Mouse (Mus musculus): Measurements from ENCODE around the gene Ypel2. TPM values are rescaled to one million over a fixed set of nuclear protein-coding genes. Genes with fewer than 3 reads are reported as not detected.

Gene Ypel2
- total RNA-seq, 2 experiments from 2014 or later: 6.0 to 6.4 TPM

- intact Hi-C loops (cut with DNase I): no loop called here
- DNase-seq: no peak
Observed at GRCm38 (mm10) chr11:86906767-86907662, 86.5 kb downstream of the Ypel2 start.

- intact Hi-C loops (cut with DNase I): no loop called here
Observed at GRCm38 (mm10) chr11:86906257-86906656, 87.2 kb downstream of the Ypel2 start.

GRCm38 (mm10) chr11:86905261-86905660, 88.2 kb downstream of the Ypel2 start:
- intact Hi-C loops (cut with DNase I): no loop called here
- no peak for DNase-seq

More at GRCm38 (mm10) chr11:86906257-86906656, 87.2 kb downstream of the Ypel2 start:
- no peak for DNase-seq

- DNase-seq: no peak
- intact Hi-C loops (cut with DNase I): no loop called here
Observed at GRCm38 (mm10) chr11:86904706-86905105, 88.8 kb downstream of the Ypel2 start.

- intact Hi-C loops (cut with DNase I): loop anchor here (10.0 kb wide), 1 partner anchor 96 kb away; the partner anchor contains the start of gene Ypel2
- peak; percentile 54 for DNase-seq
Observed at GRCm38 (mm10) chr11:86898367-86898766, 95.1 kb downstream of the Ypel2 start.

- no peak for DNase-seq
- intact Hi-C loops (cut with DNase I): loop anchor here (10.0 kb wide), 1 partner anchor 99 kb away; the partner anchor contains the start of gene Ypel2
Observed at GRCm38 (mm10) chr11:86895567-86895966, 97.9 kb downstream of the Ypel2 start.

GRCm38 (mm10) chr11:86895156-86895555, 98.4 kb downstream of the Ypel2 start:
- intact Hi-C loops (cut with DNase I): loop anchor here (10.0 kb wide), 1 partner anchor 100 kb away; the partner anchor contains the start of gene Ypel2
- no peak for DNase-seq

GRCm38 (mm10) chr11:86894171-86894577, 99.3 kb downstream of the Ypel2 start:
- peak; percentile 83 for DNase-seq
- intact Hi-C loops (cut with DNase I): loop anchor here (10.0 kb wide), 1 partner anchor 101 kb away; the partner anchor contains the start of gene Ypel2

- no peak for DNase-seq
- intact Hi-C loops (cut with DNase I): loop anchor here (10.0 kb wide), 1 partner anchor 102 kb away; the partner anchor contains the start of gene Ypel2
Observed at GRCm38 (mm10) chr11:86892996-86893670, 100.4 kb downstream of the Ypel2 start.

Other genes starting within 250 kb of the Ypel2 start
- 100 to 1,000 TPM; 373 to 393 TPM for gene Cltc, start 236.1 kb downstream of the Ypel2 start, total RNA-seq (2021)
- 10 to 100 TPM; 20.5 to 20.8 TPM for gene Dhx40, start 186.0 kb downstream of the Ypel2 start, total RNA-seq (2021)
- gene Gdpd1, start 80.4 kb upstream of the Ypel2 start, total RNA-seq (2021): 10 to 100 TPM; 79.3 to 79.9 TPM
- 10 to 100 TPM; 18.6 to 19.3 TPM for gene Smg8, start 93.1 kb upstream of the Ypel2 start, total RNA-seq (2021)
- 1 to 10 TPM; 2.7 to 3.0 TPM for gene Prr11, start 115.0 kb upstream of the Ypel2 start, total RNA-seq (2021)
- gene Ska2, start 115.5 kb upstream of the Ypel2 start, total RNA-seq (2021): 10 to 100 TPM; 28.3 to 28.9 TPM
- 100 to 1,000 TPM; 142 to 148 TPM for gene Trim37, start 133.4 kb upstream of the Ypel2 start, total RNA-seq (2021)

Measured in left cerebral cortex, postnatal 4 days (tissue).